Mouse (Mus musculus): ENCODE results near the gene Cntn2.

Gene Cntn2

GRCm38 (mm10) chr1:132542762-132543306 is at the start of gene Cntn2:
Cntn2 (minus strand) TSS chr1:132543256.
- no peak for DNase-seq (ENCODE audit: extremely low read depth, low read depth)

- no peak for DNase-seq (ENCODE audit: extremely low read depth, low read depth)
Measured at GRCm38 (mm10) chr1:132592145-132592544, 49.1 kb upstream of the Cntn2 start.

- no peak for DNase-seq (ENCODE audit: extremely low read depth, low read depth)
Measured at GRCm38 (mm10) chr1:132591399-132591930, 48.4 kb upstream of the Cntn2 start.

DNA sequence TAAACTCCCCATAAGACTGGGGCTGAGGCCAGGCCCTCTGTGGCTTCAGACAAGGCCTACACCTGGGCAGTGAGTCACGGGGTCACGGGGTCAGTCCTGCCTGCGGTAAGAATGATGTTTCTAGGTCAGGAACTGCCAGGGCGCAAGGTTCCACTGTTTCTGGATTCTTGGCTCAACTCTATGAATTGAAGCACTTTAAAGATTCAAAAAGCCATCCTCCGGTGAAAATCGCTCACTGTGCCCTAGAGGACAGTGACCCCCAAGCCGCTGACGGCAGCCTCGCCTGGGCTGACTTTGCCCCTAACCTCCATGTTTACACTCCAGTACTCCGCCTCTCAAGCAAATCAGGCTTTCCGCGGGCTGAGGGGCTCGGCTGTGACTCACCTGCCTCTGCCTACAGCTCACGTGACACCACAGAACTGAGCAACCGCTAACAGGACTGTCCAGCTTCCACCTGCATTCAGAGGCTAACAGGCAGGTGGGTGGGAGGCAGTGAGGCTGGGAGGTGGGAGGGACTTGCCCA is 43.7 kb upstream of the Cntn2 start:
- no peak for DNase-seq (ENCODE audit: extremely low read depth, low read depth)

GRCm38 (mm10) chr1:132585376-132585775 is 42.3 kb upstream of the Cntn2 start:
- no peak for DNase-seq (ENCODE audit: extremely low read depth, low read depth)

GRCm38 (mm10) chr1:132582998-132583604 is 40.0 kb upstream of the Cntn2 start:
- DNase-seq (ENCODE audit: extremely low read depth, low read depth): no peak

GRCm38 (mm10) chr1:132581845-132582839 is 39.1 kb upstream of the Cntn2 start:
- DNase-seq (ENCODE audit: extremely low read depth, low read depth): no peak

DNA sequence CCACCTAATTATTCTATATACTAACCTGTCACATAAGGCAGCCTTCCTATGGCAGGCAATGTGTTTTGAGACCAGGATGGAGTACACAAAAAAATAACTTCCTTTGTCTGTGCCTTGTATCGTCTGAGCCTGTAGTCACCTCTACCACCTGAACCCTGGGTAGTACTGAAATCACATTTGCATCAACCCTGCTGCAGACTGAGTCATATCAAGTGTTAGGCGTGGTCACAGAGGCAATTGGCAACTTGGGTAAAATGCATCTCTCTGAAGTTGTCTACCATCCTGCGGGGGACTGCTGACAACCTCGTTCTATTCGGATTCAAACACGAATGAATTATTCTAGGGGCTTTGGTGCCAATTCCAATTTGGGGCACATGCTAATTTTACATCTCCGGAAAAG is 37.0 kb upstream of the Cntn2 start:
- DNase-seq (ENCODE audit: extremely low read depth, low read depth): no peak

DNA sequence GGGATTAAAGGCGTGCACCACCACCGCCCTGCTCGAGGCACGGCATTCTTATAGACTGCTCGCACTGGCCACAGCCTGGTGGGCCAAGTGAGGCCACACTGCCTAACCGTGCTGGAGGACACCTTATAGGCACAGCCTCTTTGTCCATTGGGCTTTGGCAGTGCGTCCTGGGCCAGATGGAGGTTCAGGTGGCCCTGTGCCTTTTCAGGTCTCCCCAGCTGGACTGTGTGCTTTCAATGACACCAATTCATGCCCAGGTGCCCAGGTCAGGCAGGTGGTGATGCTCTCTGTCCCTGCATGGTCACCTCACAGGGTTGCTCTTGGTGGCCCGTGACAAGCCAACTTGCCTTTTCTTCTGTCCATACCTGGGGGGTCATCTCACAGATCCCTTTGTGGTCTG is 33.8 kb upstream of the Cntn2 start:
- no peak for DNase-seq (ENCODE audit: extremely low read depth, low read depth)

GRCm38 (mm10) chr1:132572851-132573250 is 29.8 kb upstream of the Cntn2 start:
- DNase-seq (ENCODE audit: extremely low read depth, low read depth): no peak

DNA sequence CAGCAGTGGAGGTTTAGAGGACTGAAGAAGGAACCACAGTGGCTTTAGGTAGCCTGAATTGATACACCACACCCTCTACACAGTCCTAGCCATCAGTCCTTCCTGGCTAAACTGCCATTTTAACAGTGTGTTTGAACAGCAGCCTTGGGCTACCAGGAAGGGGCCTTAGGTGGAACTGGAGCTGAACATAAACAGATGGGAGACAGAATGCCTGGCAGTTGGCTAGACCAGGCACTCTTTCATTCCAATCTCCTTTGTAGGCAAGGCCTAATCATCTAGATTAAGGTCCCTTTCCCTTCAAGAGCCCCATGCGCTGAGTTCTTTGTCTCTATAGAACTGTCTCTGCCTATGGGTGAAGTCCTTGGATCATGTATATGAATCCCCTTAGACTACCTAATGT is 28.6 kb upstream of the Cntn2 start:
- DNase-seq (ENCODE audit: extremely low read depth, low read depth): no peak

DNA sequence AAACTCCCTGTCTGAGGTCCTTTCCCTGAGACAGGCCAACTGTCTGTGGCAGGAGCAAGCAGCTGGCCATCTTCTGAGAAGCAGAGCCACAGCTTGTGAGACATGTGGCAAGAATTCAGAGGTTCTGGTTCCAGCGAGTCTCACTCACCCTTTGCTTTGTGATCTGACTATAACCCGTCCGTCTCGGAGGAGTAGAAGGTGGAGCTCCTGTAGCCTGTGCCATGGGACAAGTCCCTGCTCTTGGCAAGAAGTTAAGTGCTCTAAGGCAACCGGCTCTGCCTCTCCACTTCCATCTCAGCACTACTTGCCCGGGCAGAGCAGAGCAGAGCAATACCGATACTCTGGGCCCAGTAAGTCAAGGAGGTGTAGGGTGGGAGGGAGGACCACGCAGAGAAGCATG is 27.9 kb upstream of the Cntn2 start:
- DNase-seq (ENCODE audit: extremely low read depth, low read depth): no peak

DNA sequence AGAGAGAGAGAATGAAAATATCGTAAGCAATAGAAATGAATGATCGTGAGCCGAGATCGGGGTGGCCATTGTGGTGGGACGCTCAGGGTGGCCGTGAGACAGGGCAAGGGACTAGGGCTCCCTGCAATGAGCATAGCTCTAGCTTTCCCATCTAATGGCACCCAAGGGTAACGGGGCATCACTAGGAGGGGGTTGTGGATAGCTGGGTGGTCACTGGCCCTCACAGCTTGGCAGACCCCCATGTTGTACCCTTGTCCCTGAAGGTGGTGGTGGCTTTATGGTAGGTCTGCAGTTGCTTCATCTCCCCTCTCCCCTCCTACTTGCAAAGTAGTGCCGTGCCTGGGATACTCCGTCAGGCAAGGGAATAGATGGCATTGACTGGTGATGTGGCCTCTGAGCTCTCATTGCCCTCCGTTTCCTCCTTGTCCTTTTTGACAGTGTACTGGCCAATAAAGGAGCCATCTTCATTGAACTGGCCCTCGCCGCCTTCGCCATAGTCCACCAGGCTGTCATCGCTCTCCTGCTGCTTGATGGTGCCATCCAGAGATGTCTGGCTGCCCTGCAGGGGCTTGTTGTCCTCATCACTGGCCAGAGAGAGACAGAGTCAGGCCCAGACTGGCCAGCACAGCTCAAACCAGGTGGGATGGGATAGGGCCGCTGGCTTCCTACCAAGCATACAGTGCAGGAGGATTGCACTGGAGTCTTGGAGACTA is 27.2 kb upstream of the Cntn2 start:
- DNase-seq (ENCODE audit: extremely low read depth, low read depth): no peak

- no peak for DNase-seq (ENCODE audit: extremely low read depth, low read depth)
Measured at GRCm38 (mm10) chr1:132569516-132569915, 26.5 kb upstream of the Cntn2 start.

- DNase-seq (ENCODE audit: extremely low read depth, low read depth): no peak
Measured at GRCm38 (mm10) chr1:132567336-132568125, 24.5 kb upstream of the Cntn2 start.

GRCm38 (mm10) chr1:132565766-132566165 is 22.7 kb upstream of the Cntn2 start:
- DNase-seq (ENCODE audit: extremely low read depth, low read depth): peak; percentile 9

DNA sequence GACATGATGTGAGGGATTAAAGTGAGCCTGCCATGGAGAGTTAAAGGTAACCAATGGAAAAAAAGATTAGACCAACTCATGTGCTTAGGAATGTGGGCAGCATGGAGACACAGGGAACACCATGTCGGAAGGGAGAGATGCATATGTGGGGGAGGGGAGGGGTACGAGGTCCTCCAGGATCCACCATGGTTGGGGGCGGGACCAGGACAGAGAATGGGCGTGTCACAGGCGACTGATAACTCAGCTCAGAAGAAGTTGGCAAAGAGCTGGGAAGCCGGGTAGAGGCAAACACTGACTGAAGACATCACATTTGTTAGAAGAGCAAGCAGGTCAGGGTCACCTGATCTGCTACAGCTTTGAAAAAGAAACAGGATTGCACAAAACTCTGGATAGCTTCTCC is 21.9 kb upstream of the Cntn2 start:
- no peak for DNase-seq (ENCODE audit: extremely low read depth, low read depth)

DNA sequence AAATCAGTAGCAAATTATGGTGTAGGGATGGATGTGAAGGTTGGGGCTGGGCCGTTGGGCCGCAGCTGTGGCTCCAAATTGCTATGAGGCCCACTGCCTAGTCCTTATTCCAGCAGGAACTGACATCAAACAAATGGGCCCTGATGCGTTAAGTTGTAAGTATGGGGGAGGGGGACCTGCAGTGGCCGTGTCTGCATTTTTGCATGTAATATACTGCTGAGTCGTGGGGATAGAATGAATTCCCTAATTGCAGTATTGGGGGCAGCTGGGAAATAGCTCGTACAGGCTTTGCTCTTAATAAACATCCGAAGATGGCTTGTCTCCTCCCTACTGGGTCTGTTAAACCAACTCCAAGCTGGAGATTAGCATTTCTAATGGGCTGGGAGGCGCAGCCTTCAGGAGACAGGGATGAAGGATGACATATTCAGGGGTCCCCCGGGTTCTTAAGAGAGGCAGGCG is 19.3 kb upstream of the Cntn2 start:
- no peak for DNase-seq (ENCODE audit: extremely low read depth, low read depth)

- DNase-seq (ENCODE audit: extremely low read depth, low read depth): no peak
Measured at GRCm38 (mm10) chr1:132560907-132561700, 18.0 kb upstream of the Cntn2 start.

Data from MEL-GATA-1-ER (cell line).